ENCODE assay signal across 8 mouse cellular contexts in the genomic region with DNA sequence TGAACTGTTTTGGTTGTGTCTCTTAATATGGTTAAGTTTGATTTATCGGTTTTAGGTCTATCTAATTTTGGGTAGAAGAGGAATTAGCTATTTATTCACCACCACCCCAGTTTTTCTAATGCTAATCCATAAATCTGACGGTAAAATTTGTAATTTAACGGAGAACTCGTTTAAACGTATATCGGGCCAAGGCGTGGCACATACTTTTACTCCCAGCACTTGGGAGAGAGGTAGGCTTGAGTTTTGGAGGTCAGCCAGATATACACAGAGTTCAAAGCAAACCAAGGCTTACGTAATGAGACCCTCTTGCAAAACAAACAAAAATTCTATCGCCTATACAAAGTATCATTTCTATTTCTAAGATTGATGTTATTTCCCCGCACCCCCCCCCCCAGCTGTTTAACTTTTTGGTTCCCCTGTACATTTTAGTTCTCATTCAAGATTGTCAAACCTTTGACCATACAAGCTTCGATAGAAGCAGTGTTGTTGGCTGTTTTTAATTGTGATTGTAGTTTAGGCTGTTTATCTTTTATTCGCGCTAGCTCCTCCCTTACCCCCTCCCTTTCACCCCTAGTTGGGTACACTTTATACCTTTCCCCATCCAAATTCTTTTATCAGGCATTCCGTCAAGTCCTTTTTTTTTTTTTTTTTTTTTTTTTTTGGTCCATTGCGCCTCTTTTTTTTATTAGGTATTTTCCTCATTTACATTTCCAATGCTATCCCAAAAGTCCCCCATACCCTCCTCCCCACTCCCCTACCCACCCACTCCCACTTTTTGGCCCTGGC. TPM values are rescaled to one million over a fixed set of nuclear protein-coding genes. Genes with fewer than 3 reads are reported as not detected.
DNase-seq lines count a peak whose midpoint lies in the region; ATAC-seq lines count a peak whose summit lies in the region.

No protein-coding gene starts in this region.

- H3K27ac ChIP-seq in neural tube, embryonic 11.5 days (ENCODE audit: low read depth, low read length), result no peak overlapping the region
- H3K27ac ChIP-seq in embryonic facial prominence, embryonic 15.5 days (replicated peaks), result peak overlapping the region; percentile 100
- H3K27ac ChIP-seq in kidney, embryonic 15.5 days, result peak overlapping the region; percentile 100
- no peak overlapping the region for H3K27ac ChIP-seq in midbrain, embryonic 11.5 days (ENCODE audit: low read depth, low read length)

- DNase-seq in neural tube, embryonic 11.5 days (ENCODE audit: low spot score), result no peak
- DNase-seq in neural tube, embryonic 10.5 days (ENCODE audit: extremely low spot score, low spot score), result no peak
- DNase-seq in midbrain, embryonic 11.5 days (ENCODE audit: low spot score, missing footprints), result peak; percentile 85
- DNase-seq in adrenal gland, adult 8-10 months, result no peak
- DNase-seq in right cerebral cortex, postnatal 4 days, result no peak
- DNase-seq in frontal cortex, postnatal 10 days (ENCODE audit: low spot score in 2 of 2), result no peak

- H3K27me3 ChIP-seq in neural tube, embryonic 11.5 days (ENCODE audit: control insufficient read depth, insufficient read depth, low read length), result no peaks in the 10 kb centered on the region
- H3K27me3 ChIP-seq in embryonic facial prominence, embryonic 15.5 days, result no peaks in the 10 kb centered on the region
- H3K27me3 ChIP-seq in kidney, embryonic 15.5 days, result no peaks in the 10 kb centered on the region
- no peaks in the 10 kb centered on the region for H3K27me3 ChIP-seq in midbrain, embryonic 11.5 days (ENCODE audit: control insufficient read depth, insufficient read depth, low read length)

- 31% methylated on average over 15 of the region's 15 CpGs for WGBS in neural tube, embryonic 11.5 days
- WGBS in embryonic facial prominence, embryonic 15.5 days, result 16% methylated on average over 14 of the region's 15 CpGs
- WGBS in kidney, embryonic 15.5 days, result 18% methylated on average over 15 of the region's 15 CpGs
- WGBS in midbrain, embryonic 11.5 days, result 37% methylated on average over 15 of the region's 15 CpGs

- H3K9ac ChIP-seq in neural tube, embryonic 11.5 days (ENCODE audit: low read length), result peak overlapping the region; percentile 88
- peak overlapping the region; percentile 89; the same call in 1 of the 2 replicates for H3K9ac ChIP-seq in embryonic facial prominence, embryonic 15.5 days
- H3K9ac ChIP-seq in kidney, embryonic 15.5 days, result peak overlapping the region; percentile 85
- peak overlapping the region; percentile 88 for H3K9ac ChIP-seq in midbrain, embryonic 11.5 days (ENCODE audit: low read length)

- H3K4me1 ChIP-seq in neural tube, embryonic 11.5 days (ENCODE audit: control insufficient read depth, insufficient read depth, low read length), result 0 out of 2 replicates have a peak, but pooled peaks cover 4% of the 10 kb centered on the region
- H3K4me1 ChIP-seq in embryonic facial prominence, embryonic 15.5 days, result peaks cover 10% of the 10 kb centered on the region; the same call in 1 of the 2 replicates
- H3K4me1 ChIP-seq in kidney, embryonic 15.5 days, result peaks cover 22% of the 10 kb centered on the region
- H3K4me1 ChIP-seq in midbrain, embryonic 11.5 days (ENCODE audit: control insufficient read depth, insufficient read depth, low read length), result peaks cover 14% of the 10 kb centered on the region

- H3K36me3 ChIP-seq in neural tube, embryonic 11.5 days (ENCODE audit: control insufficient read depth, insufficient read depth, low read length), result no peaks in the 10 kb centered on the region; the same call in 1 of the 2 replicates
- H3K36me3 ChIP-seq in embryonic facial prominence, embryonic 15.5 days, result no peaks in the 10 kb centered on the region
- peaks cover 4% of the 10 kb centered on the region; the same call in 1 of the 2 replicates for H3K36me3 ChIP-seq in kidney, embryonic 15.5 days
- no peaks in the 10 kb centered on the region for H3K36me3 ChIP-seq in midbrain, embryonic 11.5 days (ENCODE audit: control insufficient read depth, insufficient read depth, low read length)

- H3K4me2 ChIP-seq in neural tube, embryonic 11.5 days (ENCODE audit: low read depth), result peak overlapping the region; percentile 69
- peak overlapping the region; percentile 56 for H3K4me2 ChIP-seq in embryonic facial prominence, embryonic 15.5 days (replicated peaks)
- peak overlapping the region; percentile 71 for H3K4me2 ChIP-seq in kidney, embryonic 15.5 days
- H3K4me2 ChIP-seq in midbrain, embryonic 11.5 days, result peak overlapping the region; percentile 78

- no peak for ATAC-seq in neural tube, embryonic 11.5 days (ENCODE audit: insufficient read depth, low FRiP score, low TSS enrichment)
- no peak for ATAC-seq in embryonic facial prominence, embryonic 15.5 days (ENCODE audit: insufficient number of reproducible peaks, low FRiP score, low TSS enrichment, low read depth)
- no peak for ATAC-seq in kidney, embryonic 15.5 days (replicated peaks; ENCODE audit: low FRiP score)
- no peak for ATAC-seq in midbrain, embryonic 11.5 days (ENCODE audit: low FRiP score)

- H3K4me3 ChIP-seq in neural tube, embryonic 11.5 days (ENCODE audit: low read depth, low read length), result peak overlapping the region; percentile 59
- peak overlapping the region; percentile 96 for H3K4me3 ChIP-seq in embryonic facial prominence, embryonic 15.5 days (replicated peaks)
- H3K4me3 ChIP-seq in kidney, embryonic 15.5 days (replicated peaks), result peak overlapping the region; percentile 94
- H3K4me3 ChIP-seq in midbrain, embryonic 11.5 days (ENCODE audit: low read depth, low read length), result peak overlapping the region; percentile 79

- H3K9me3 ChIP-seq in neural tube, embryonic 11.5 days (ENCODE audit: control insufficient read depth, low read length), result no peaks in the 10 kb centered on the region
- no peaks in the 10 kb centered on the region for H3K9me3 ChIP-seq in embryonic facial prominence, embryonic 15.5 days (replicated peaks)
- no peaks in the 10 kb centered on the region for H3K9me3 ChIP-seq in kidney, embryonic 15.5 days (replicated peaks)
- no peaks in the 10 kb centered on the region for H3K9me3 ChIP-seq in midbrain, embryonic 11.5 days (ENCODE audit: control insufficient read depth, low read length)

RNA-seq across cellular contexts. Expression of a gene that starts 1.5 kb away (rescaled TPM):
- polyA plus RNA-seq in neural tube, embryonic 11.5 days (2014; fragmentation: Nextera tagmentation; extraction: Ambion mirVana), result 108 and 110 TPM in 2 replicates
- 62.8 and 65.8 TPM in 2 replicates for polyA plus RNA-seq in embryonic facial prominence, embryonic 15.5 days (2015; fragmentation: Nextera tagmentation; extraction: Ambion mirVana)
- polyA plus RNA-seq in kidney, embryonic 15.5 days (2015; fragmentation: Nextera tagmentation; extraction: Ambion mirVana), result 80.9 and 81.3 TPM in 2 replicates
- 113 and 131 TPM in 2 replicates for polyA plus RNA-seq in midbrain, embryonic 11.5 days (2014; fragmentation: Nextera tagmentation; extraction: Ambion mirVana)
- total RNA-seq in adrenal gland, adult 8-10 months (2022), result 10 to 100 TPM; 58.4 to 74.0 (median 61.9) TPM

Comparison
In these comparisons a context has a peak if more than half of its experiments do, and no peak if none do; other contexts are left out.
1. H3K27ac ChIP-seq: peak in embryonic facial prominence, embryonic 15.5 days (single experiment) and kidney, embryonic 15.5 days (single experiment); none in neural tube, embryonic 11.5 days (single experiment) and midbrain, embryonic 11.5 days (single experiment).
2. Peak in every context shown above with its lines, with median percentiles within 50 percentile points of each other: H3K4me2 ChIP-seq, H3K4me3 ChIP-seq and H3K9ac ChIP-seq.